Mouse (Mus musculus) B cell, adult 62 days (primary cell): ENCODE results near the gene Olfr449. TPM values are rescaled to one million over a fixed set of nuclear protein-coding genes. Genes with fewer than 3 reads are reported as not detected.

Experiments
- total RNA-seq: library from RNA; stranded (reverse); gene quantifications from 4 replicates; pipeline ENCODE4 v1.2.4, GENCODE M21; 2023

The Olfr449 gene
- total RNA-seq, result not detected in 4 replicates

GRCm38 (mm10) chr6:42834084-42834483 is at the start of gene Olfr449:
Gene Olfr449, plus strand, starts transcription at chr6:42834384.

GRCm38 (mm10) chr6:42784793-42785192 is 49.4 kb upstream of the Olfr449 start, which contains the start of gene Olfr452:
Gene Olfr452, plus strand, starts transcription at chr6:42785093.

GRCm38 (mm10) chr6:42811639-42812038 is 22.5 kb upstream of the Olfr449 start, which contains the start of gene Olfr450:
Gene Olfr450, plus strand, starts transcription at chr6:42811939.

Other genes starting within 250 kb of the Olfr449 start
- not detected in 4 replicates for gene Tcaf3, start 236.7 kb upstream of the Olfr449 start, total RNA-seq
- not detected in 4 replicates for gene Tcaf2, start 189.1 kb upstream of the Olfr449 start, total RNA-seq
- not detected in 4 replicates for gene Tcaf1, start 124.3 kb upstream of the Olfr449 start, total RNA-seq
- gene Olfr453, start 95.0 kb upstream of the Olfr449 start, total RNA-seq, result not detected in 4 replicates
- gene Olfr38, start 78.0 kb upstream of the Olfr449 start, total RNA-seq, result not detected in 4 replicates
- not detected in 4 replicates for gene Olfr452, start 49.3 kb upstream of the Olfr449 start, total RNA-seq
- gene Olfr450, start 22.4 kb upstream of the Olfr449 start, total RNA-seq, result not detected in 4 replicates
- gene Olfr448, start 56.1 kb downstream of the Olfr449 start, total RNA-seq, result not detected in 4 replicates
- not detected in 4 replicates for gene Olfr447, start 74.5 kb downstream of the Olfr449 start, total RNA-seq
- not detected in 4 replicates for gene Olfr446, start 87.0 kb downstream of the Olfr449 start, total RNA-seq
- not detected in 4 replicates for gene Olfr444, start 114.7 kb downstream of the Olfr449 start, total RNA-seq